Mouse (Mus musculus) adrenal gland, postnatal 10 days (tissue): ENCODE measurements around the gene Ptprc. TPM values are rescaled to one million over a fixed set of nuclear protein-coding genes. Genes with fewer than 3 reads are reported as not detected.
A peak's percentile ranks its signal among the peaks of the same experiment; 100 is the strongest.

Experiments
- DNase-seq: peaks from one replicate; pipeline ENCODE4 v3.0.0; 2021; ENCODE audit warnings: mixed read lengths
- total RNA-seq, 2 experiments: library from RNA; stranded (reverse); gene quantifications; 2 replicates each; pipeline ENCODE4 v1.2.3; 2021

Ptprc gene
- total RNA-seq, 2 experiments from 2014 or later = 17.0 to 22.4 TPM

DNA sequence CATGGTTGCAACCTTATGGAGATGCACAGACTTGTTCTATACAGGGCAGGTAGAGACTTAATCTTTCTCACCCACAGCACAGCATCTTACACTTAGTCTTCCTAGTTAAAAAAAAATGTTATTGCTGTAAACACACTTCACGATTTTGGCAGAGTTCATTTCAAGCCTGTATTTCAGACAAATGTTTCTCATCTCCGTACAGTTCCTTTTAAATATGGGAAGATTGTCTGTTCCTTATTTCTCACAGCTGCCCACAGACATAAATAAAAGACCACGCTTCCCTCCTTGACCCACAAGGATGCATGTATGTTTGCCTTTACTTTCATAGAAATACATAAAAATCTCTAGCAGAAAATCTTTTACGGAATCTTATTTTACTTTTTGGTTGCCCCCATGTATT is 22.4 kb downstream of the Ptprc start:
- no peak for DNase-seq

DNA sequence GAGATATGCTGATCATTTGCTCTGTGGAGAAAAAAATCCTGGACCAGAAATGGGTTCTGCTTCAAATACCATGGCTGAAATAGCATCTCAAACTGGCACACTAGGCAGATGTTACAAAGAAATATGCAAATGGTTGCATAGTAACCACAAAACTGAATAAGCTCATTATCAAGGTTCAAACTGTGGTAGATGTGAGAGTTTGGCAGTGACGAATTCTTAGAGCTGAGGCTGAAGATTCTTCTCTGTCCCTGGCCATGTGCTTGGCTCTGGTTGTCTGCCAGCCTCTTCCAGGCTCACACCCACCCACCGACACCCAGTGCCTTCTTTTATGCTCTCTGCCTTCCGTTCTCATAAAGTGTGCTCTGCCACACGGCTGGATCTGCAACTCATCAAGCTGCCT is 26.7 kb downstream of the Ptprc start:
- no peak for DNase-seq

- DNase-seq = no peak
Observed at GRCm38 (mm10) chr1:138145571-138145970, 29.9 kb downstream of the Ptprc start.

- no peak for DNase-seq
Observed at GRCm38 (mm10) chr1:138145148-138145547, 30.4 kb downstream of the Ptprc start.

DNA sequence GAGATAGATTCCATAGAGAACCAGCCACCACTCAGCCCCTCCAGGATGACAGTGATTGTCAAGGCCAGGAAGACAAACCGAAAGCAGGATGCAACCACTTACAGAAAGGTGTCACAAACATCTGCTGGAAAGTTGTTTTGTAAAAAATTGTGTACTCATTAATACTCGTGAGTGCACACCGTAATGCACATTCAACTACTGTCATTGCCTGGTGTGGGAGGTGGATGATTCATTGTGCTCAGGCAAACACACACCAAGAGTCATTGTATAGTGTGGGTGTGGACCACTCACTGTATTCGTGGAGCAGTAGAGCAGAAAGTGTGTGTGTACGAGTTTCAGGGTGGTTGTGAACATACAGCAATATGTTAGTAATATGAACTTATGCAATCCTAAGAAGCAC is 31.1 kb downstream of the Ptprc start:
- DNase-seq = no peak

DNA sequence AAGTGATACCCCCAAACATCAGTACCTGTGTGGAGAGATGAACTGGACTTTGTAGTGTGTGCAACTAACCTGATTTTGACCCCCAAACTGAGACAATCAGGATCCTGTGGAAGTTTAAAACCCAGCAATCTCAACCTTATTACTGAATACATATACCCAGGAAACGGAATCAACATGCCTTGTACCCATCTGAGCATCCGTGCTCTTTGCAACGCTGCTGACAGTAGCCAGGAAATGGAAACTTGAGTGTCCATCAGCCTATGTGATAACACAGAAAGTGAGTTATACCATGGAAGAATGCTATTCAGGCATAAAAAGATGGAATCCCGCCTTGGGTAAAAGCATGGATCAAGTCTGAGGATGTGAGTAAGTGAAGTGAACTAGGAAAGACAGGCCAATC is 34.7 kb downstream of the Ptprc start:
- no peak for DNase-seq

GRCm38 (mm10) chr1:138137696-138138095 is 37.8 kb downstream of the Ptprc start:
- DNase-seq = no peak

DNA sequence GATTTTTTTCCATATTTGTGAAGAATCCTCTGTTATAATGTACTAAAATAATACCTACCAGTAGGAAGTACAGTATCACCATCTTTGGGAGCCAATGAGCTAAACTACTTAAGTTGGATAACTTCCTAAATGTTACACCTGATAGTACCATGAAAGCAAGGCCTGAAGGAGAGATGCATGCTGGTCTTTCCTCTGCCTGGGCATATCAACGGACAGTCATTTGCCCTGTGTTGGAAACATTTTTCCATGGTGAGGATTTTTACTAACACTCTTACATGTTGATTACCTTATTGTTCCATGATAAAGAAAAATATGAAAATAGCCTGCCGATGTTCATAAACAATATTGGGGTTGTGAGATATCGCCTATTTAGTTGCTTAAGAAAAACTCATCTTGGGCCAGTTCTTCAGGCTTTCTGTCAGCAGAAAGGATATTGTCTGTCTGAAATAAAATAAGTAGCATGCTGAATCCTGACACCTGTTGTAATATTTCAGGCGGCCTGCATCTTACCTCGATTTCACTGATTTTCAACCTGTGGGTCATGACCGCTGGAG is 38.4 kb downstream of the Ptprc start:
- DNase-seq = no peak

DNA sequence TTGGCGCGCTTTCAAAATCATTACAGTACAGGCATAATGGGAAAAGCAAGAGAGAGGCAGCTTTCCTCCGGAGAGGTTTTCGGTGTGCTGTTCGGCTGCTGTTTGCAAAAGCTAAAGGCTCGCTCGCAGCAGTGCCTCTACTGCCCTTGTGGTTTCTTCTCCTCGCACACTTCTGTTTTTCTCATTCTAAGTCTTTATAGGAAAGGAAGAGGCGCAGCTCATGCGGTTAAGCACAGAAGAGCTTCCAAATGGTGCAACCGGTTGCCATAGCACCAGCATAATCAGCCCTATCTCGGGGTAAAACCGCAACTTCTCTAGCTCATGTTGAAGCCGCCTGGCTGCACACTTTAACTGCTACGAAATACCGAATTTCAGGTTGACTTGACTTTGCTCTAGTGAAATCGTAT is 39.1 kb downstream of the Ptprc start:
- peak; percentile 14 for DNase-seq

- DNase-seq = no peak
Observed at GRCm38 (mm10) chr1:138135637-138136372, 39.7 kb downstream of the Ptprc start.

DNA sequence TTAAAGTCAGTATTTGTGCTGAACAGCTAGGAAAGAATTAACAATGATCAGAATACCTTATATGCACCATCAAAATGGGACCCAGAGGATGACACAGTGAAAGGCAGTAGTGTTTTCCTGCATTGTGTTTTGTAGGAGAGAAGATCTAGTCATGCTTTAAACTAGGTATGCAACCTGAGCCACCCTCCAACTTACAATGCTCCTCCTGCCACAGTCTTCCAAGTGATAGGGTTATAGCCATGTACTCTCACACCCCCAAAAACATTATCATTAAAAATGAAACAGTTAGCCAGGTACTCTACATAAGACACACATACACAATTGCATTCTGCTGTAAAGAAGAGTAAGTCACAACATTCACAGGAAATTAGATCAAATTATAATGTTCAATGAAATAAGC is 40.4 kb downstream of the Ptprc start:
- no peak for DNase-seq

DNA sequence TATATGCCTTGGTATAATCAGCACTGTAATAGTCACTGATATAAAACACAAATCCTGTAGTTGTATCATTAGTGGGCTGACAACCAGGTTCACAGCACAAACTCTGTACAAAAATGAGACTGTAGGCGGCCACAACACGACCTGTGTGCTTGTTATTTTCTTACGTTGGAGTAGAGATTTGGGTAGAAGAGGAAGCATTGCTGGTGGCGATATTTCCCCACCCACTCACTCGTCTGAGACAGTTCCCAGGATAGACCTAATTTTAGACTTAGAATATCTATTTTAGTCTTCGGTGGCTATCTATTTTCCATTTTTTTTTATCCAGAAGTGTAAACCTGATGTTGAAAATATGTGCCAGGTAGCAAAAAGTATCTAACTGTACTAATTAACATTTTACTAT is 41.2 kb downstream of the Ptprc start:
- no peak for DNase-seq

GRCm38 (mm10) chr1:138131739-138132138 is 43.8 kb downstream of the Ptprc start:
- DNase-seq = no peak

DNA sequence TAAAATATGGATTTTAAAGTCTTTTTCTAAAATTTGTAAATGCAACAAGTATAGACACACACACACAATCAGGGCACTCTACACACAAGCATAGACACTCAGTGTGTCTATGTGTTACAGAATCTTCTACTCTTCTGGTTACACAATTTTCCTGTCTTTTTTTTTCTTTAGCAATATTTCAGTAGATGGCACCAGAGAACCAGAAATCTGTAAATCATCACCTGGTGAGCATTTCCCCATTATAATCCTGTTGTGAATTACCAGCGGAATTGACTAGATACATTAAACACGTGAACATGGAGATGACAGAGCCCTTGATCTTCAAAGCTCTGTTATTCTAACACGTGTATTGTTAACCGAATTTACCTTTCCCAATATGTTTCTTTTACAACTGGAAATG is 45.4 kb downstream of the Ptprc start:
- no peak for DNase-seq

- DNase-seq = no peak
Observed at GRCm38 (mm10) chr1:138126843-138127242, 48.7 kb downstream of the Ptprc start.

DNA sequence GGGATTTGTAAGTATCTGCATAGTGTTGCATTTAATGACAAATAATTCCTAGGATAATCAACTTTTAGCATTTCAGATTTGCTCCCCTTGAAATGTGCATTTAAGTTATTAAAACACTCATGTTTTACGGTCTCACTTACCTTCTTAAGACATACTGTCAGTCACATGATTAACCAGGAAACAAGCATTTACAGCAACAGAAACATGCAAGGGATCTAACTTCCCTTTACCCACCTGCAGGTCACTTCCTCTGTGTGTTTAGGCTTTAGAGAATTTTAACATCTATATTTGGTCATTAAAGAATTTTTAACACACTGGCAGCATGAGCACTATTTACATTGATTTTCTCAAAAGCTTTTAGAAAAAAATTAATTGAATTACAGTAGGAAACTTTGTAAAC is 50.2 kb downstream of the Ptprc start:
- DNase-seq = no peak

DNA sequence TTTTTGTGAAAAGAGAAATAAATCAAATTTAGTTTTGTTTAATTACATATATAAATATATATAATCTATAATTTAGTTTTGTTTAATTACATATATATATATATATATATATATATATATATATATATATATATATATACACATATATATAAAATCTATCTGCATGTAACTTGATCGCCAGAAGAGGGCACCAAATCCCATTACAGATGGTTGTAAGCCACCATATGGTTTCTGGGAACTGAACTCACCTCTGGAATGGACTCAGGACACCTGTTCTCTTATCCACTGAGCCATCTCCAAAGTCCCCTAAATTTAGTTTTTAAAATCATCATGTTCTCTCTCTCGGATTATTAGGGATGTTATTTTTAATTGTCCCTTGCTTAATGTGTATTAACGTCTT is 51.6 kb downstream of the Ptprc start:
- peak; percentile 12 for DNase-seq

DNA sequence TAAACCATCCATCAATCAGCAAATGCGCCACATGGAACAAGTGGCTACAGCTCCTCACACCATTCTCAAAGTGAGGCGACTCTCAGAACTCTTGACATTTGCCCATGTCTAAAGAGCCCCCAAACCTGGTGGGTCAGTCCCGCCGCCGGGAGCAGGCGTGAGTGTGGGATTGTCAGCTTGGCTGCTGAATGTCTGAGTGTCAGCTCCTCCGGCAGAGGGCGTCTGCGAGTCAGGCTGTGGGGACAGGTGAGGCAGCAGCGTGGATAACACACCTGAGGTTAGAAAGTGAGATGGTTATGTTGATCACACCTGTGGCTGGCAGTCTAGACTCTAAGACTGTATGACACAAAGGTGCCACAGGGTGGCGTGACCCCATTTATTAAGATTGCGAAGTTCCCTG is 55.6 kb downstream of the Ptprc start:
- DNase-seq = no peak

- no peak for DNase-seq
Observed at GRCm38 (mm10) chr1:138093219-138093618, 82.3 kb downstream of the Ptprc start.

- peak; percentile 53 for DNase-seq
Observed at GRCm38 (mm10) chr1:138085810-138086209, 89.7 kb downstream of the Ptprc start.

DNA sequence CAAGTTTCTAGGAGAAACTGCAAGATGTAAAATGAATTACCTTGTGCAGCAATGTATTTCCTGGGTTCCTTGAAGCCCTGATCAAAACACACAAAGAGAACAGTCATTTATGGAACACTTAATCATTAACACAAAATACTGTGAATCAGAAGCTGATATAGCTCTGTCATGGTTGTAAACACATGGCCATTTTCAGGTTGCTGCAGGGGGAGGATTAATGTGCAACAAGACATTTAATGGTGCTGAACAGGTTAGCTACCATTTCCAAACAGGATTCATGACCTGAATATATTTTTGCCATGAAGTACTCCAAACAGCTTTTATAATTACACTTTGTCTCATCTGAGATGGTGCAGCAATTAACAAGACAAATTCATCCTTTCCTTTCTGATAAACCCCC is 91.8 kb downstream of the Ptprc start:
- DNase-seq = no peak

GRCm38 (mm10) chr1:138080308-138080707 is 95.2 kb downstream of the Ptprc start:
- DNase-seq = no peak

DNA sequence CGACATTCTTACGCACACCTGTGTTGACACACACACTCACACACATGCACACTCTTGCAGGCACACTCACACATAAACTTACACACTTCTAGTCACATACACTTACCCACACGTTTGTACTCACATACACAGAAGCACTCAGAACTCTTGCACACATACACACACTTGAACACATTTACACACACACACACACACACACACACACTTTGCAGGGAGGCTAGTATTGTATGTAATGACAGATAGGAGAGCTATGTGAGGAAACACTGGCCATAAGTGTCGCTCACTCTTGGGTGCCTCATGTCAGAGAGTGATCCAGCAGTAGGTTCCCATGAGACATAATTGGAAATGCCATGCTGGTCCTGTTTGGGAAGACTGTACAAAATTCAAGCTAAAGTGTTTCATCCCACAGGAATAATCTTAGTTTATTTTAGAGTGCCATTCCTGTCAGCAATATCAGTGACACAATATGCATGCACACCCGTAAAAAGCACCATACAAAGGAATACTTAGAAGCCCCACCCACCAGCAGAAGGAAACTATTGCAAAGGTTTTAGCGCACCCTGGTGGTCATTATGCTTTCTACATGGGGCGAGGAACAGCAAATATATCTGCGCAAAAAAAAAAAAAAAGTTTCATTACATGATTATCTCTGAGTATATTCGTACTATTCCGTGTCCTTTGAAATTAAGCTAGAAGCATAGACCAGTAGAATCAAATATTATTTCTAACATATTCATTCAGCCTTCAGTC is 131.1 kb downstream of the Ptprc start:
- DNase-seq = peak; percentile 85

DNA sequence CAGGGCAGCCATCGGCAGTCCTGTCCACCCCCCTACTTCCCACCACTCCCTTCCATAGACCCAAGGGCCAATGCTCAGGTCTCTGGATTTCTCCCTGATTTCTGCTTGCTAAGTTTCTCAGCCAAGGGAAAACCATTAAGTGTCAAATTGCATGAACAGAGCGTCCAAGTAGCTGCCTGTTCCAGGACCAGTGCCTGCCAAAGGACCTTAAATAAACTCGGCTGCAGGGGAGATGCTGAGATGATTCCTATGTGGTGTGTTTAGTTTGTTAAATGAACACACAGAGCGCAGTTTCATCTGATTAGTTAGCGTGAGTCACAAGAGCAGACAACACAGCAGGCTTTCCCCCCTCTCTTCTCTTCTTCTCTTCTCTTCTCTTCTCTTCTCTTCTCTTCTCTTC is 135.0 kb downstream of the Ptprc start:
- DNase-seq = no peak
